Mouse (Mus musculus) stomach, postnatal 0 days (tissue): ENCODE results near the gene Tgfbr3.

Experiments used
- CTCF ChIP-seq: IDR thresholded peaks from 2 replicates; pipeline ENCODE4 v1.5.1; 2016; ENCODE audit warnings: antibody characterized with exemption, low read depth, mild to moderate bottlenecking, moderate library complexity
- EP300 ChIP-seq: optimal IDR thresholded peaks from 2 replicates; pipeline ENCODE3; 2016; ENCODE audit warnings: antibody characterized with exemption

DNA sequence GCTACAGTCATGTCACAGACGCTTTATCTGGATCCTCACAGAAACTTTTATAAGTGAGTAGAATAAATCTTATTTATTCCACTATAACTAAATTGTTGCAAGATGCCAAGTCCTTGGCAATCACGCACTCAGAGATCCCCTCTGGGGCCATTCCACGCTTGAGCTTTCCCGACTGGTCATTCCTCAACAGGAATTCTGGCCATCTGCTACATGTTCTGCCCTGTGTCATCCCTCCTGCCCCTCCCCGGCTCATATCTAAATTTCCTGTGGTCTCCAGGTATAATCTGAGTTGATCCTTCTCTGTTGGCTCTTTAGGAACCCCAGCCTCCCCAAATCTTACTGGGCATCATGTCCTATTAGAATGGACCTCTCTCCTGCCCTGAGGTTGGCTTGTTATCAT, 68.5 kb downstream of the Tgfbr3 start:
- TF ChIP-seq CTCF, result no peak
- TF ChIP-seq EP300, result no peak
